Mouse (Mus musculus) gastrocnemius, postnatal 25 days (tissue): ENCODE data around the gene Bace2. TPM values are rescaled to one million over a fixed set of nuclear protein-coding genes. Genes with fewer than 3 reads are reported as not detected.
A peak's percentile ranks its signal among the peaks of the same experiment; 100 is the strongest.

Experiments used
- DNase-seq: peaks from one replicate; pipeline ENCODE4 v3.0.0; 2022
- long read RNA-seq, 2 experiments: library from polyadenylated mRNA; stranded (forward); transcript quantifications; one replicate each; pipeline ENCODE4 v2.0.0; 2021
- total RNA-seq, 2 experiments: library from RNA; stranded (reverse); gene quantifications; 1 replicate in 1 of 2; 2 replicates in 1 of 2; pipeline ENCODE4 v1.2.3; 2021

Bace2 gene
- 1 to 10 TPM; 5.2 to 7.0 TPM for total RNA-seq
- long read RNA-seq, experiment 1, full-length matches to known transcripts = 1 of 1 reads
- long read RNA-seq, experiment 1, partial matches to known transcripts = 0 of 1 reads
- long read RNA-seq, experiment 1, other reads (novel, unspliced or antisense) = 0 of 1 reads
- long read RNA-seq, experiment 2, full-length matches to known transcripts = 5 of 5 reads
- long read RNA-seq, experiment 2, partial matches to known transcripts = 0 of 5 reads
- long read RNA-seq, experiment 2, other reads (novel, unspliced or antisense) = 0 of 5 reads

- DNase-seq = peak; percentile 73
Observed at GRCm38 (mm10) chr16:97356499-97357187, at the start of gene Bace2. Gene Bace2 (plus strand): TSS chr16:97356742.

- DNase-seq = no peak
Observed at GRCm38 (mm10) chr16:97307594-97307993, 48.9 kb upstream of the Bace2 start.

- no peak for DNase-seq
Observed at GRCm38 (mm10) chr16:97309796-97310569, 46.6 kb upstream of the Bace2 start.

GRCm38 (mm10) chr16:97310570-97310846 is 46.0 kb upstream of the Bace2 start:
- DNase-seq = no peak

- DNase-seq = no peak
Observed at GRCm38 (mm10) chr16:97312960-97313686, 43.4 kb upstream of the Bace2 start.

- no peak for DNase-seq
Observed at GRCm38 (mm10) chr16:97321576-97321975, 35.0 kb upstream of the Bace2 start.

GRCm38 (mm10) chr16:97322604-97323003 is 33.9 kb upstream of the Bace2 start:
- no peak for DNase-seq

GRCm38 (mm10) chr16:97325975-97326374 is 30.6 kb upstream of the Bace2 start:
- peak; percentile 14 for DNase-seq

- DNase-seq = no peak
Observed at GRCm38 (mm10) chr16:97328602-97329001, 27.9 kb upstream of the Bace2 start.

- no peak for DNase-seq
Observed at GRCm38 (mm10) chr16:97353013-97353412, 3.5 kb upstream of the Bace2 start.

GRCm38 (mm10) chr16:97354632-97355031 is 1.9 kb upstream of the Bace2 start:
- no peak for DNase-seq

GRCm38 (mm10) chr16:97357188-97357821 is 763 bp downstream of the Bace2 start:
- peak; percentile 58 for DNase-seq

GRCm38 (mm10) chr16:97362231-97362888 is 5.8 kb downstream of the Bace2 start:
- no peak for DNase-seq

GRCm38 (mm10) chr16:97366141-97366540 is 9.6 kb downstream of the Bace2 start:
- DNase-seq = no peak

- no peak for DNase-seq
Observed at GRCm38 (mm10) chr16:97370258-97370657, 13.7 kb downstream of the Bace2 start.

- no peak for DNase-seq
Observed at GRCm38 (mm10) chr16:97387955-97388354, 31.4 kb downstream of the Bace2 start.

GRCm38 (mm10) chr16:97391289-97391688 is 34.7 kb downstream of the Bace2 start:
- no peak for DNase-seq

GRCm38 (mm10) chr16:97391701-97392384 is 35.3 kb downstream of the Bace2 start:
- DNase-seq = no peak

- no peak for DNase-seq
Observed at GRCm38 (mm10) chr16:97396436-97396835, 39.9 kb downstream of the Bace2 start.

GRCm38 (mm10) chr16:97397945-97398531 is 41.5 kb downstream of the Bace2 start:
- no peak for DNase-seq
